Mouse (Mus musculus): ENCODE measurements around the gene Ssna1. TPM values are rescaled to one million over a fixed set of nuclear protein-coding genes. Genes with fewer than 3 reads are reported as not detected.

Ssna1 gene
- polyA plus RNA-seq, 1 experiment from 2014 or later = 199 TPM

Other genes with a start within 250 kb of the Ssna1 start
- gene Nsmf, start 218.1 kb downstream of the Ssna1 start, polyA plus RNA-seq (2016; fragmentation: Nextera tagmentation; extraction: Ambion mirVana) = 52.2 and 53.2 TPM in 2 replicates
- gene Entpd8, start 192.1 kb downstream of the Ssna1 start, polyA plus RNA-seq (2016; fragmentation: Nextera tagmentation; extraction: Ambion mirVana) = 0.13 TPM in 1 of 2 replicates, not detected in the other
- gene Noxa1, start 177.3 kb downstream of the Ssna1 start, polyA plus RNA-seq (2016; fragmentation: Nextera tagmentation; extraction: Ambion mirVana) = 0.14 TPM in 1 of 2 replicates, not detected in the other
- 5.7 and 5.9 TPM in 2 replicates for gene Nrarp, start 91.7 kb downstream of the Ssna1 start, polyA plus RNA-seq (2016; fragmentation: Nextera tagmentation; extraction: Ambion mirVana)
- 7.7 and 8.4 TPM in 2 replicates for gene Tor4a, start 75.6 kb downstream of the Ssna1 start, polyA plus RNA-seq (2016; fragmentation: Nextera tagmentation; extraction: Ambion mirVana)
- 90.9 and 99.8 TPM in 2 replicates for gene Nelfb, start 60.9 kb downstream of the Ssna1 start, polyA plus RNA-seq (2016; fragmentation: Nextera tagmentation; extraction: Ambion mirVana)
- 0.10 TPM in 1 of 2 replicates, not detected in the other for gene Stpg3, start 57.8 kb downstream of the Ssna1 start, polyA plus RNA-seq (2016; fragmentation: Nextera tagmentation; extraction: Ambion mirVana)
- 0.92 TPM in 1 of 2 replicates, not detected in the other for gene Fam166a, start 53.7 kb downstream of the Ssna1 start, polyA plus RNA-seq (2016; fragmentation: Nextera tagmentation; extraction: Ambion mirVana)
- gene Tubb4b, start 47.7 kb downstream of the Ssna1 start, polyA plus RNA-seq (2016; fragmentation: Nextera tagmentation; extraction: Ambion mirVana) = 544 and 610 TPM in 2 replicates
- gene Slc34a3, start 38.1 kb downstream of the Ssna1 start, polyA plus RNA-seq (2016; fragmentation: Nextera tagmentation; extraction: Ambion mirVana) = not detected in 2 replicates
- gene Rnf224, start 35.7 kb downstream of the Ssna1 start, polyA plus RNA-seq (2016; fragmentation: Nextera tagmentation; extraction: Ambion mirVana) = 0.08 TPM in 1 of 2 replicates, not detected in the other
- 6.4 and 9.1 TPM in 2 replicates for gene Rnf208, start 30.2 kb downstream of the Ssna1 start, polyA plus RNA-seq (2016; fragmentation: Nextera tagmentation; extraction: Ambion mirVana)
- not detected in 2 replicates for gene Cysrt1, start 30.0 kb downstream of the Ssna1 start, polyA plus RNA-seq (2016; fragmentation: Nextera tagmentation; extraction: Ambion mirVana)
- 4.0 and 6.0 TPM in 2 replicates for gene AL732309.1, start 25.6 kb downstream of the Ssna1 start, polyA plus RNA-seq (2016; fragmentation: Nextera tagmentation; extraction: Ambion mirVana)
- 17.1 and 19.0 TPM in 2 replicates for gene Tmem203, start 17.0 kb downstream of the Ssna1 start, polyA plus RNA-seq (2016; fragmentation: Nextera tagmentation; extraction: Ambion mirVana)
- gene Tprn, start 9.8 kb downstream of the Ssna1 start, polyA plus RNA-seq (2016; fragmentation: Nextera tagmentation; extraction: Ambion mirVana) = 5.1 and 6.4 TPM in 2 replicates
- gene Anapc2, start within 50 bp of the Ssna1 start, polyA plus RNA-seq (2016; fragmentation: Nextera tagmentation; extraction: Ambion mirVana) = 101 and 113 TPM in 2 replicates
- not detected in 2 replicates for gene Tmem210, start 15.7 kb upstream of the Ssna1 start, polyA plus RNA-seq (2016; fragmentation: Nextera tagmentation; extraction: Ambion mirVana)
- gene Lrrc26, start 17.5 kb upstream of the Ssna1 start, polyA plus RNA-seq (2016; fragmentation: Nextera tagmentation; extraction: Ambion mirVana) = not detected in 2 replicates
- 0.93 TPM in 1 of 2 replicates, not detected in the other for gene Grin1, start 46.7 kb upstream of the Ssna1 start, polyA plus RNA-seq (2016; fragmentation: Nextera tagmentation; extraction: Ambion mirVana)
- 31.7 and 52.3 TPM in 2 replicates for gene Man1b1, start 59.9 kb upstream of the Ssna1 start, polyA plus RNA-seq (2016; fragmentation: Nextera tagmentation; extraction: Ambion mirVana)
- gene Dpp7, start 83.9 kb upstream of the Ssna1 start, polyA plus RNA-seq (2016; fragmentation: Nextera tagmentation; extraction: Ambion mirVana) = 12.9 and 19.1 TPM in 2 replicates
- 9.5 and 12.7 TPM in 2 replicates for gene Uap1l1, start 93.2 kb upstream of the Ssna1 start, polyA plus RNA-seq (2016; fragmentation: Nextera tagmentation; extraction: Ambion mirVana)
- 26.8 and 31.8 TPM in 2 replicates for gene Sapcd2, start 99.9 kb upstream of the Ssna1 start, polyA plus RNA-seq (2016; fragmentation: Nextera tagmentation; extraction: Ambion mirVana)
- gene Entpd2, start 123.4 kb upstream of the Ssna1 start, polyA plus RNA-seq (2016; fragmentation: Nextera tagmentation; extraction: Ambion mirVana) = not detected in 2 replicates
- 14.6 and 16.5 TPM in 2 replicates for gene Npdc1, start 126.9 kb upstream of the Ssna1 start, polyA plus RNA-seq (2016; fragmentation: Nextera tagmentation; extraction: Ambion mirVana)
- not detected in 2 replicates for gene Fut7, start 150.8 kb upstream of the Ssna1 start, polyA plus RNA-seq (2016; fragmentation: Nextera tagmentation; extraction: Ambion mirVana)
- gene Abca2, start 156.3 kb upstream of the Ssna1 start, polyA plus RNA-seq (2016; fragmentation: Nextera tagmentation; extraction: Ambion mirVana) = 3.5 and 4.7 TPM in 2 replicates
- gene Clic3, start 184.4 kb upstream of the Ssna1 start, polyA plus RNA-seq (2016; fragmentation: Nextera tagmentation; extraction: Ambion mirVana) = 0.69 and 1.1 TPM in 2 replicates
- gene Paxx, start 188.7 kb upstream of the Ssna1 start, polyA plus RNA-seq (2016; fragmentation: Nextera tagmentation; extraction: Ambion mirVana) = 15.6 and 17.7 TPM in 2 replicates
- 0.18 and 0.32 TPM in 2 replicates for gene Ptgds, start 197.6 kb upstream of the Ssna1 start, polyA plus RNA-seq (2016; fragmentation: Nextera tagmentation; extraction: Ambion mirVana)
- gene Lcn12, start 221.5 kb upstream of the Ssna1 start, polyA plus RNA-seq (2016; fragmentation: Nextera tagmentation; extraction: Ambion mirVana) = not detected in 2 replicates
- 86.0 and 92.1 TPM in 2 replicates for gene Fbxw5, start 228.3 kb upstream of the Ssna1 start, polyA plus RNA-seq (2016; fragmentation: Nextera tagmentation; extraction: Ambion mirVana)
- 4.2 and 6.0 TPM in 2 replicates for gene C8g, start 229.3 kb upstream of the Ssna1 start, polyA plus RNA-seq (2016; fragmentation: Nextera tagmentation; extraction: Ambion mirVana)